Mouse (Mus musculus): ENCODE data around the gene Pagr1a.

DNA sequence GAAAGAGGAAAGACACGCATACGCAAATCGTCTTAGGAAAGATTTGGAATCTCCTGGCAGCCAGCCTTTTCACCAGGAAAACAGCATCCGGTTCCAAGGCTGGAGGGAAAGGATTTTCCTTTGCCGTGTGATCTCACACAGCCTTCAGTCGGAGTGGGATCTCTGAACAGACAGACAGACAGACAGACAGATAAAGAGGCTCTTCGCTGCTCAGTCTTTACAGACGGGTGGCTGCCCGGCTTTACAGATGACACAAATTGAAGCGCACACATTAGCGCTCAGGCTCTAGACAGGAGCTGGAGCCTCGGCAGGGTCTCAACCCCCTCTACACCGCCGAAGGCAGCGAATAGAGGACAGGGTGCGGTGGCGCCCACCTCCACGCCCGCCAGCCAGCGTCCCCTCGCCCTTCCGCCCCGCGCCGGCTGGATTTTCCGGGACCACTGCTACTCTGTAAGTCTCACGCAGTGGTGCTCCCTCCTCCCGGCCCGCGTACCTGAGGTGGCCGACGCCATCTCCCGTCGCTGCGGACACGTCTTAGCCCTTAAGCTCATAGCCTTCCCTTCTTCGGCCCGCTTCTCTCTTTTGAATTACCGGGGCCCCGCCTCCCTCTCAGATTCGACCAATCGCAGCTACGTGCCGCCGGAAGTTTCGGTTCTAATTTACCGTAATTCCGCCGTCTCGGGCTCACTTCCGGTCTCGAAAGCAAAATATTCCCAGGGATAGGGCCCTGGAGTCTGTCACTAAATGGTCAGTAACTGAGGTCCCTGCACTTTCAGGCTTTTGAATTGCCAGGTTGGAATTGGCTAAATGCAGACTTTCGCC lies 24.9 kb upstream of the Pagr1a start, which contains the start of gene Kif22:
- no peak for TF ChIP-seq HCFC1 (IDR thresholded peaks at IDR 0.05; ENCODE audit: borderline replicate concordance, insufficient read depth, low read length)
- no peak for TF ChIP-seq MAFK (IDR thresholded peaks at IDR 0.05; ENCODE audit: insufficient read depth, low read depth, low read length)
- TF ChIP-seq ZC3H11A (IDR thresholded peaks at IDR 0.05; ENCODE audit: borderline replicate concordance, low read depth, low read length): no peak
- no peak for TF ChIP-seq ZNF384 (IDR thresholded peaks at IDR 0.05; ENCODE audit: low read depth, low read length)
- no peak for TF ChIP-seq CHD2 (IDR thresholded peaks at IDR 0.05; ENCODE audit: low read depth, low read length)

Data from ES-E14 (cell line).